Mouse (Mus musculus): ENCODE data around the gene Wfdc15b. TPM values are rescaled to one million over a fixed set of nuclear protein-coding genes. Genes with fewer than 3 reads are reported as not detected.

Wfdc15b gene
- polyA plus RNA-seq (2014; fragmentation: Illumina TruSeq; extraction: RNeasy Lipid Tissue Mini Kit (QIAGEN cat#74804); ENCODE audit: insufficient read depth, low read depth, low replicate concordance): not detected

DNA sequence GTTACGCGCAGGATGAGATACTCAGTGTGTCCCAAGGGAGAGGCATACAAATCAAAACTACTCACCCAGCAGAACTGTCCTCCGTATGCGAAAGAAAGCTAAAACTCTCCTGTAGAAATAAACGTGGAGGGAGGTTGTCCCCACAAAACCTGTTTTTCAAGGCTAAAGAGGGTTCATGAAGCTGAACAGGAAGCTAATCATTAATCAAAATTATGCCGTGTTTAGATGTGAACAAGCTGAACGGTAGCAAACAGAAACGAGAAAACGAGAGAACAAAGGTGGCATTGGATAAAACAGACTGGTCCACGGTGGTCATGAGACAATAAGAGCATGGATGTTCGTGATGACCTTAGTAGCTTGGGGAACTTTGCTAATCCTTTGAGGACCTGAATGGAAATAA is at the start of gene Wfdc15b:
TSS of gene Wfdc15b (minus strand) at position 139 of the 400 bp plus-strand sequence.

DNA sequence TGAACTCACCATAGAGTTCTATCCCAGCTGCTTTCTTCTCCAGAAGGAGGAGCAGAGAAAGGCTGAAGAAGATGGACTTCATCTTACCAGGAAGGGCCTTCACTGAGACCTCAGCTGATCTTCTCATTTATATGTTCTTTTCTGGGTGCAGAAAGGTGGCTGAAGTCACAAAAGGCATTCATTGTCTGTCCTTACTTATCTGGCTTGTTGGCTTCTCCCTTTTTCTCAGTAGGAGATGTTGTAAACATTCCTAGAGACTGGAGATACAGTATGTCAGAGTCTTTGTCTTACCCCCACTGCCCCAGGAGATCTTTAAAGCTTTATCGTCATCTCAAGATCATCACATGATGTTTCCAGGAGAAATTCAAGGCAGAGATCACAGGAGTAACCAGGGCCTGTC is 35.1 kb upstream of the Wfdc15b start, which contains the start of gene Svs3b:
TSS of gene Svs3b (minus strand) at position 101 of the 400 bp plus-strand sequence.

DNA sequence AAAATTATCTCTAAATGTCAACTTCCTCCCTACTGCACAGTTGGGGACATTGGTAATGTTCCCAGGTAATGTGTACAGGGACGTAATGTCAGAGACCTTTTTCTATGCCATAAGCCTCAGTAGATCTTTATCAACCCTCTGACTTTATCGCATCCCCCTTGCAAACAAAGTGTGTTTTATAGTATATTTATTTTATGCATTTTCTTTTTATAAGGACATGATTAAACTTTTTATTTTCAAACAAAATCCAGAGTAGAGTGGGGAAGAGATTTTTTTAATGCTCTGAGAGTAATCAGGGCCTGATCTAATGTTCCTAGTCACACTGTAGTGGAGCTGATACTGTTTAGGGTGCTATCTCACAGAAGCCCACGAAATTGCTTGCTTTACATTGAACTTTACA is 16.9 kb upstream of the Wfdc15b start, which contains the start of gene Svs2:
TSS of gene Svs2 (minus strand) at position 101 of the 400 bp plus-strand sequence.

GRCm38 (mm10) chr2:164199626-164200327 is 21.7 kb downstream of the Wfdc15b start, which contains the start of gene Wfdc15a:
Wfdc15a (minus strand) TSS chr2:164200130.

DNA sequence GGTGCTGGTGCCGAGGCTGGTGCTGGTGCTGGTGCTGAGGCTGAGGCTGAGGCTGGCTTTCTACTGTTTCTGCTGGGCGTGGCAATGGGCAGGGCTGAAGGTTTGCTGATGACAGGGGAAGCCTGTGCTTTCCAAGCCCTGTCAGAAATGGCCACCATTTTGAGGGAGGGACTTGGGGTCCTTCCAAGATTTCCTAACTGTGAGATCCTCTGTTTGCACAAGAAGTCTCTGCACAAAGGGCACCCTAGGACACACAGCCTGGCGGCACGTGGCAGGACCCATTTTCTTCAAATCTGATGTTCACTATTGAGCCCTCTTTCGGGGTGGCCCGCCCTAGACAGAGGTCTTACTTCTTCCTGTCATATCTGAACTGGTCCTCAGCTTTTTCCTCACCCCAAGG is 30.9 kb downstream of the Wfdc15b start, which contains the start of gene Wfdc12:
TSS of gene Wfdc12 (minus strand) at position 33 of the 400 bp plus-strand sequence.

GRCm38 (mm10) chr2:164182692-164183255 is 38.7 kb downstream of the Wfdc15b start, which contains the start of gene Wfdc5:
Wfdc5 (minus strand) TSS chr2:164182742.

GRCm38 (mm10) chr2:164170902-164171301 is 50.6 kb downstream of the Wfdc15b start, which contains the start of gene Kcns1:
Kcns1 (minus strand) TSS chr2:164171113.

Other genes with a start within 250 kb of the Wfdc15b start
- gene Ywhab, start 226.7 kb downstream of the Wfdc15b start, polyA plus RNA-seq (2014; fragmentation: Illumina TruSeq; extraction: RNeasy Lipid Tissue Mini Kit (QIAGEN cat#74804); ENCODE audit: insufficient read depth, low read depth, low replicate concordance): 116 TPM
- gene Pabpc1l, start 196.2 kb downstream of the Wfdc15b start, polyA plus RNA-seq (2014; fragmentation: Illumina TruSeq; extraction: RNeasy Lipid Tissue Mini Kit (QIAGEN cat#74804); ENCODE audit: insufficient read depth, low read depth, low replicate concordance): 0.37 TPM
- 30.1 TPM for gene Stk4, start 151.3 kb downstream of the Wfdc15b start, polyA plus RNA-seq (2014; fragmentation: Illumina TruSeq; extraction: RNeasy Lipid Tissue Mini Kit (QIAGEN cat#74804); ENCODE audit: insufficient read depth, low read depth, low replicate concordance)
- 22.2 TPM for gene Tomm34, start 150.5 kb downstream of the Wfdc15b start, polyA plus RNA-seq (2014; fragmentation: Illumina TruSeq; extraction: RNeasy Lipid Tissue Mini Kit (QIAGEN cat#74804); ENCODE audit: insufficient read depth, low read depth, low replicate concordance)
- gene Kcns1, start 50.5 kb downstream of the Wfdc15b start, polyA plus RNA-seq (2014; fragmentation: Illumina TruSeq; extraction: RNeasy Lipid Tissue Mini Kit (QIAGEN cat#74804); ENCODE audit: insufficient read depth, low read depth, low replicate concordance): not detected
- not detected for gene Wfdc5, start 38.9 kb downstream of the Wfdc15b start, polyA plus RNA-seq (2014; fragmentation: Illumina TruSeq; extraction: RNeasy Lipid Tissue Mini Kit (QIAGEN cat#74804); ENCODE audit: insufficient read depth, low read depth, low replicate concordance)
- not detected for gene Wfdc12, start 31.1 kb downstream of the Wfdc15b start, polyA plus RNA-seq (2014; fragmentation: Illumina TruSeq; extraction: RNeasy Lipid Tissue Mini Kit (QIAGEN cat#74804); ENCODE audit: insufficient read depth, low read depth, low replicate concordance)
- gene Wfdc15a, start 21.5 kb downstream of the Wfdc15b start, polyA plus RNA-seq (2014; fragmentation: Illumina TruSeq; extraction: RNeasy Lipid Tissue Mini Kit (QIAGEN cat#74804); ENCODE audit: insufficient read depth, low read depth, low replicate concordance): not detected
- not detected for gene Svs2, start 16.8 kb upstream of the Wfdc15b start, polyA plus RNA-seq (2014; fragmentation: Illumina TruSeq; extraction: RNeasy Lipid Tissue Mini Kit (QIAGEN cat#74804); ENCODE audit: insufficient read depth, low read depth, low replicate concordance)
- not detected for gene Svs3b, start 35.0 kb upstream of the Wfdc15b start, polyA plus RNA-seq (2014; fragmentation: Illumina TruSeq; extraction: RNeasy Lipid Tissue Mini Kit (QIAGEN cat#74804); ENCODE audit: insufficient read depth, low read depth, low replicate concordance)
- gene Svs4, start 56.8 kb upstream of the Wfdc15b start, polyA plus RNA-seq (2014; fragmentation: Illumina TruSeq; extraction: RNeasy Lipid Tissue Mini Kit (QIAGEN cat#74804); ENCODE audit: insufficient read depth, low read depth, low replicate concordance): not detected
- not detected for gene Svs3a, start 67.6 kb upstream of the Wfdc15b start, polyA plus RNA-seq (2014; fragmentation: Illumina TruSeq; extraction: RNeasy Lipid Tissue Mini Kit (QIAGEN cat#74804); ENCODE audit: insufficient read depth, low read depth, low replicate concordance)
- not detected for gene Svs6, start 95.1 kb upstream of the Wfdc15b start, polyA plus RNA-seq (2014; fragmentation: Illumina TruSeq; extraction: RNeasy Lipid Tissue Mini Kit (QIAGEN cat#74804); ENCODE audit: insufficient read depth, low read depth, low replicate concordance)
- not detected for gene Svs5, start 111.1 kb upstream of the Wfdc15b start, polyA plus RNA-seq (2014; fragmentation: Illumina TruSeq; extraction: RNeasy Lipid Tissue Mini Kit (QIAGEN cat#74804); ENCODE audit: insufficient read depth, low read depth, low replicate concordance)
- gene Slpi, start 167.4 kb upstream of the Wfdc15b start, polyA plus RNA-seq (2014; fragmentation: Illumina TruSeq; extraction: RNeasy Lipid Tissue Mini Kit (QIAGEN cat#74804); ENCODE audit: insufficient read depth, low read depth, low replicate concordance): 98.1 TPM
- gene Rbpjl, start 181.5 kb upstream of the Wfdc15b start, polyA plus RNA-seq (2014; fragmentation: Illumina TruSeq; extraction: RNeasy Lipid Tissue Mini Kit (QIAGEN cat#74804); ENCODE audit: insufficient read depth, low read depth, low replicate concordance): 10.2 TPM
- gene Matn4, start 183.5 kb upstream of the Wfdc15b start, polyA plus RNA-seq (2014; fragmentation: Illumina TruSeq; extraction: RNeasy Lipid Tissue Mini Kit (QIAGEN cat#74804); ENCODE audit: insufficient read depth, low read depth, low replicate concordance): 22.9 TPM
- gene Sdc4, start 222.2 kb upstream of the Wfdc15b start, polyA plus RNA-seq (2014; fragmentation: Illumina TruSeq; extraction: RNeasy Lipid Tissue Mini Kit (QIAGEN cat#74804); ENCODE audit: insufficient read depth, low read depth, low replicate concordance): 109 TPM
- gene Sys1, start 235.3 kb upstream of the Wfdc15b start, polyA plus RNA-seq (2014; fragmentation: Illumina TruSeq; extraction: RNeasy Lipid Tissue Mini Kit (QIAGEN cat#74804); ENCODE audit: insufficient read depth, low read depth, low replicate concordance): 37.0 TPM
- gene Gm20458, start 239.3 kb upstream of the Wfdc15b start, polyA plus RNA-seq (2014; fragmentation: Illumina TruSeq; extraction: RNeasy Lipid Tissue Mini Kit (QIAGEN cat#74804); ENCODE audit: insufficient read depth, low read depth, low replicate concordance): not detected